Mouse (Mus musculus) hindbrain, embryonic 11.5 days (tissue): ENCODE results near the gene Prcp. TPM values are rescaled to one million over a fixed set of nuclear protein-coding genes. Genes with fewer than 3 reads are reported as not detected.

ENCODE experiments used
- ATAC-seq: fragments of 200-750 bp; cut with Nextera tagmentation; 2 replicates; pipeline ENCODE4 v1.8.0; 2017; ENCODE audit warnings: mild to moderate bottlenecking, moderate TSS enrichment, moderate library complexity; ENCODE audit not compliant: low FRiP score
- DNase-seq: peaks from one replicate; pipeline ENCODE4 v3.0.0-alpha.2; 2015; ENCODE audit warnings: low spot score
- H3K27ac ChIP-seq: fragments of 300-500 bp; sonication (generic); 2 replicates; pipeline ENCODE4 v1.5.1; 2014; ENCODE audit warnings: mild to moderate bottlenecking, low read depth, low read length
- H3K27me3 ChIP-seq: fragments of 300-500 bp; sonication (generic); 2 replicates; pipeline ENCODE4 v1.6.1; 2014; ENCODE audit warnings: mild to moderate bottlenecking, low read length, moderate library complexity, mixed read lengths; ENCODE audit not compliant: control insufficient read depth, insufficient read depth
- H3K36me3 ChIP-seq: fragments of 300-500 bp; sonication (generic); 2 replicates; pipeline ENCODE4 v1.6.1; 2014; ENCODE audit warnings: mild to moderate bottlenecking, low read length, moderate library complexity, mixed read lengths; ENCODE audit not compliant: control insufficient read depth, insufficient read depth
- H3K4me1 ChIP-seq: fragments of 300-500 bp; sonication (generic); replicated peaks from 2 replicates; pipeline ENCODE4 v1.6.1; 2014; ENCODE audit warnings: low read length, mixed read lengths; ENCODE audit not compliant: control insufficient read depth, insufficient read depth
- H3K4me2 ChIP-seq: fragments of 300-500 bp; sonication (generic); replicated peaks from 2 replicates; pipeline ENCODE4 v1.6.1; 2014; ENCODE audit warnings: mild to moderate bottlenecking, low read depth, low read length
- H3K4me3 ChIP-seq: fragments of 300-500 bp; sonication (generic); 2 replicates; pipeline ENCODE4 v1.5.1; 2014; ENCODE audit warnings: low read depth, low read length
- H3K9ac ChIP-seq: fragments of 300-500 bp; sonication (generic); 2 replicates; pipeline ENCODE4 v1.6.1; 2014; ENCODE audit warnings: low read depth, low read length
- H3K9me3 ChIP-seq: fragments of 300-500 bp; sonication (generic); 2 replicates; pipeline ENCODE4 v1.6.1; 2016; ENCODE audit warnings: low read length; ENCODE audit not compliant: control insufficient read depth
- WGBS: fragments of 180-500 bp; shearing (Covaris S2); extraction: QIAGEN DNeasy Blood & Tissue Kit; methylation state at CpG from one replicate; pipeline ENCODE4 v1.1.7; 2014; 5-methylcytosine and 5-hydroxymethylcytosine counted together
- polyA plus RNA-seq: library from polyadenylated mRNA; unstranded; fragments of >200 nt; fragmentation: Nextera tagmentation; extraction: Ambion mirVana; gene quantifications from 2 replicates; pipeline ENCODE4 v1.2.1, GENCODE M21; 2014

The Prcp gene
- polyA plus RNA-seq, 1 experiment from 2014 or later: 26.3 TPM

GRCm38 (mm10) chr7:92848246-92848645 lies 26.0 kb upstream of the Prcp start:
- no peaks in the 10 kb centered on the region for H3K9me3 ChIP-seq
- DNase-seq (no peak), ATAC-seq (no peak)
- no peak overlapping the region for H3K4me3 ChIP-seq
- H3K9ac ChIP-seq: no peak overlapping the region
- no peak overlapping the region for H3K27ac ChIP-seq
- WGBS: 91% methylated on average over 3 of the region's 3 CpGs
- no peaks in the 10 kb centered on the region; the same call in 1 of the 2 replicates for H3K4me1 ChIP-seq
- H3K36me3 ChIP-seq: no peaks in the 10 kb centered on the region
- no peaks in the 10 kb centered on the region for H3K27me3 ChIP-seq
- H3K4me2 ChIP-seq: no peak overlapping the region

- Histone ChIP-seq H3K36me3 (no peaks in the 10 kb centered on the region), H3K4me1 (no peaks in the 10 kb centered on the region), H3K4me2 (no peak overlapping the region), H3K27me3 (no peaks in the 10 kb centered on the region), H3K9me3 (no peaks in the 10 kb centered on the region), H3K27ac (no peak overlapping the region), H3K9ac (no peak overlapping the region), H3K4me3 (no peak overlapping the region)
- ATAC-seq: no peak
- peak; percentile 60 for DNase-seq
- WGBS: 38% methylated on average over 2 of the region's 2 CpGs
These were observed 7.7 kb upstream of the Prcp start for GRCm38 (mm10) chr7:92866526-92866925.

GRCm38 (mm10) chr7:92870161-92870560 lies 4.1 kb upstream of the Prcp start:
- Histone ChIP-seq H3K9ac (no peak overlapping the region), H3K36me3 (no peaks in the 10 kb centered on the region), H3K4me2 (no peak overlapping the region), H3K4me1 (0 out of 2 replicates have a peak, but pooled peaks cover 3% of the 10 kb centered on the region), H3K9me3 (no peaks in the 10 kb centered on the region), H3K27ac (no peak overlapping the region), H3K27me3 (no peaks in the 10 kb centered on the region), H3K4me3 (no peak overlapping the region)
- ATAC-seq (no peak), DNase-seq (no peak)
- WGBS: 84% methylated on average over 3 of the region's 3 CpGs

GRCm38 (mm10) chr7:92871596-92871995 lies 2.7 kb upstream of the Prcp start:
- H3K4me2 ChIP-seq: no peak overlapping the region
- no peak overlapping the region for H3K4me3 ChIP-seq
- ATAC-seq (no peak), DNase-seq (no peak)
- H3K27me3 ChIP-seq: no peaks in the 10 kb centered on the region
- no peak overlapping the region for H3K9ac ChIP-seq
- H3K27ac ChIP-seq: no peak overlapping the region
- peaks cover 4% of the 10 kb centered on the region; the same call in 1 of the 2 replicates for H3K4me1 ChIP-seq
- 88% methylated on average over 4 of the region's 4 CpGs for WGBS
- H3K9me3 ChIP-seq: no peaks in the 10 kb centered on the region
- H3K36me3 ChIP-seq: no peaks in the 10 kb centered on the region

- H3K36me3 ChIP-seq: no peaks in the 10 kb centered on the region
- DNase-seq: peak; percentile 89
- H3K4me3 ChIP-seq: peak overlapping the region; percentile 58
- WGBS: under 1% methylated on average over 29 of the region's 29 CpGs
- H3K4me2 ChIP-seq: peak overlapping the region; percentile 75
- no peaks in the 10 kb centered on the region for H3K9me3 ChIP-seq
- no peaks in the 10 kb centered on the region for H3K27me3 ChIP-seq
- H3K9ac ChIP-seq: peak overlapping the region; percentile 80
- H3K4me1 ChIP-seq: peaks cover 4% of the 10 kb centered on the region; the same call in 1 of the 2 replicates
- peak overlapping the region; percentile 97 for H3K27ac ChIP-seq
- peak; percentile 92 for ATAC-seq
These were observed 615 bp downstream of the Prcp start for GRCm38 (mm10) chr7:92874761-92875408.

GRCm38 (mm10) chr7:92876066-92876465 lies 1.8 kb downstream of the Prcp start:
- peak overlapping the region; percentile 75; the same call in 1 of the 2 replicates for H3K4me2 ChIP-seq
- no peak overlapping the region for H3K27ac ChIP-seq
- H3K4me3 ChIP-seq: peak overlapping the region; percentile 58
- DNase-seq (peak; percentile 3), ATAC-seq (no peak)
- H3K27me3 ChIP-seq: no peaks in the 10 kb centered on the region
- 50% methylated on average over 3 of the region's 3 CpGs for WGBS
- H3K4me1 ChIP-seq: peaks cover 4% of the 10 kb centered on the region; the same call in 1 of the 2 replicates
- no peaks in the 10 kb centered on the region for H3K36me3 ChIP-seq
- no peaks in the 10 kb centered on the region for H3K9me3 ChIP-seq
- H3K9ac ChIP-seq: no peak overlapping the region

- H3K9ac ChIP-seq: no peak overlapping the region
- H3K27ac ChIP-seq: no peak overlapping the region
- WGBS: 51% methylated on average over 7 of the region's 7 CpGs
- H3K9me3 ChIP-seq: no peaks in the 10 kb centered on the region
- peak overlapping the region; percentile 75; the same call in 1 of the 2 replicates for H3K4me2 ChIP-seq
- ATAC-seq (no peak), DNase-seq (peak; percentile 4)
- H3K4me3 ChIP-seq: no peak overlapping the region
- H3K4me1 ChIP-seq: peaks cover 4% of the 10 kb centered on the region; the same call in 1 of the 2 replicates
- H3K36me3 ChIP-seq: no peaks in the 10 kb centered on the region
- no peaks in the 10 kb centered on the region for H3K27me3 ChIP-seq
These were observed 2.3 kb downstream of the Prcp start for GRCm38 (mm10) chr7:92876538-92876937.

- no peak overlapping the region for H3K27ac ChIP-seq
- no peak for ATAC-seq
- no peaks in the 10 kb centered on the region for H3K9me3 ChIP-seq
- H3K27me3 ChIP-seq: no peaks in the 10 kb centered on the region
- H3K36me3 ChIP-seq: no peaks in the 10 kb centered on the region
- DNase-seq: no peak
- no peak overlapping the region for H3K4me3 ChIP-seq
- no peak overlapping the region for H3K9ac ChIP-seq
- 81% methylated on average over 7 of the region's 7 CpGs for WGBS
- H3K4me1 ChIP-seq: peaks cover 2% of the 10 kb centered on the region; the same call in 1 of the 2 replicates
- no peak overlapping the region for H3K4me2 ChIP-seq
These were observed 4.5 kb downstream of the Prcp start for GRCm38 (mm10) chr7:92878575-92879285.
